Mouse (Mus musculus) CH12.LX (cell line): Measurements from ENCODE around the gene Nr4a3. TPM values are rescaled to one million over a fixed set of nuclear protein-coding genes. Genes with fewer than 3 reads are reported as not detected.

Source experiments
- DNase-seq: peaks from one replicate; pipeline ENCODE4 v3.0.0-alpha.2; 2013; ENCODE audit errors: extremely low read depth
- H3K27ac ChIP-seq: 2 replicates; pipeline ENCODE4 v1.5.1; 2012; ENCODE audit warnings: low read depth, mild to moderate bottlenecking, control low read depth, moderate library complexity; ENCODE audit not compliant: insufficient read depth
- H3K27me3 ChIP-seq: replicated peaks from 2 replicates; pipeline ENCODE3; 2012; ENCODE audit warnings: inconsistent platforms
- H3K36me3 ChIP-seq, 2 experiments: replicated peaks in 1 of 2; 2 replicates each; pipeline versions ENCODE3 to v1.6.1; 2012; ENCODE audit warnings: inconsistent platforms in 1 of 2, low read length in 1 of 2, mild to moderate bottlenecking in 1 of 2, mixed read lengths in 1 of 2, moderate library complexity in 1 of 2; ENCODE audit not compliant: control insufficient read depth in 1 of 2, insufficient read depth in 1 of 2
- H3K4me1 ChIP-seq, 2 experiments: 2 replicates each; pipeline ENCODE4 v1.6.1; 2012; ENCODE audit warnings: inconsistent platforms in 1 of 2, moderate library complexity in 1 of 2; ENCODE audit not compliant: insufficient read depth in 2 of 2, control insufficient read depth in 1 of 2
- H3K4me2 ChIP-seq: 2 replicates; pipeline ENCODE4 v1.6.1; 2012; ENCODE audit warnings: low read depth, mild to moderate bottlenecking, control low read depth; ENCODE audit not compliant: poor library complexity, insufficient read depth, severe bottlenecking
- H3K4me3 ChIP-seq, 3 experiments: fragments of 150-350 bp in 1 of 3; sonication (generic) in 1 of 3; replicated peaks in 1 of 3; 2 replicates each; pipeline versions ENCODE3 to v1.5.1; 2011 to 2012; ENCODE audit warnings: low read depth in 2 of 3, low read length in 2 of 3, mild to moderate bottlenecking in 2 of 3, moderate library complexity in 2 of 3, control low read depth in 1 of 3, improper control_type of control experiment in 1 of 3, inconsistent platforms in 1 of 3, mixed read lengths in 1 of 3; ENCODE audit not compliant: poor library complexity in 1 of 3
- H3K79me2 ChIP-seq: replicated peaks from 2 replicates; pipeline ENCODE4 v1.6.1; 2012; ENCODE audit warnings: mild to moderate bottlenecking, moderate library complexity; ENCODE audit not compliant: control insufficient read depth, poor library complexity, insufficient read depth, severe bottlenecking; ENCODE audit errors: extremely low read depth
- H3K9ac ChIP-seq: 2 replicates; pipeline ENCODE4 v1.6.1; 2012; ENCODE audit warnings: low read depth, mild to moderate bottlenecking, control low read depth, moderate library complexity; ENCODE audit not compliant: insufficient read depth
- H3K9me3 ChIP-seq: replicated peaks from 2 replicates; pipeline ENCODE3; 2012; ENCODE audit warnings: low read length, inconsistent platforms, mixed read lengths
- CHD2 ChIP-seq: IDR thresholded peaks from 2 replicates; pipeline ENCODE4 v1.6.1; 2011; ENCODE audit warnings: low read length, improper control_type of control experiment
- CTCF ChIP-seq, 2 experiments: IDR thresholded peaks in 1 of 2; conservative IDR thresholded peaks in 1 of 2; 2 replicates each; pipeline ENCODE4 v1.5.1; 2011 to 2012; ENCODE audit warnings: low read depth in 2 of 2, low read length in 2 of 2, improper control_type of control experiment in 1 of 2, inconsistent platforms in 1 of 2, mild to moderate bottlenecking in 1 of 2, moderate library complexity in 1 of 2
- E2F4 ChIP-seq: IDR thresholded peaks from 2 replicates; pipeline ENCODE4 v1.6.1; 2011; ENCODE audit warnings: low read depth, low read length, improper control_type of control experiment; ENCODE audit not compliant: insufficient replicate concordance
- GABPA ChIP-seq: IDR thresholded peaks from 2 replicates; pipeline ENCODE4 v1.6.1; 2012; ENCODE audit warnings: low read depth, low read length, improper control_type of control experiment, inconsistent platforms; ENCODE audit not compliant: insufficient replicate concordance
- IRF4 ChIP-seq: IDR thresholded peaks from 2 replicates; pipeline ENCODE4 v1.6.1; 2014; ENCODE audit warnings: low read depth, mild to moderate bottlenecking, inconsistent platforms, low read length, improper control_type of control experiment
- MAFK ChIP-seq: IDR thresholded peaks from 2 replicates; pipeline ENCODE4 v1.6.1; 2011; ENCODE audit warnings: low read length, improper control_type of control experiment; ENCODE audit not compliant: insufficient replicate concordance
- MXI1 ChIP-seq: IDR thresholded peaks from 2 replicates; pipeline ENCODE4 v1.6.1; 2011; ENCODE audit warnings: mild to moderate bottlenecking, low read depth, low read length, improper control_type of control experiment
- MYC ChIP-seq: IDR thresholded peaks from 2 replicates; pipeline ENCODE4 v1.6.1; 2011; ENCODE audit warnings: low read depth, mild to moderate bottlenecking, improper control_type of control experiment, low read length
- RCOR1 ChIP-seq: conservative IDR thresholded peaks from 2 replicates; pipeline ENCODE4 v1.6.1; 2012; ENCODE audit warnings: low read depth, mild to moderate bottlenecking, inconsistent platforms, low read length, improper control_type of control experiment
- SIN3A ChIP-seq: IDR thresholded peaks from 2 replicates; pipeline ENCODE4 v1.6.1; 2012; ENCODE audit warnings: low read length, improper control_type of control experiment, inconsistent platforms
- SMC3 ChIP-seq: IDR thresholded peaks from 2 replicates; pipeline ENCODE4 v1.6.1; 2011; ENCODE audit warnings: low read depth, low read length, improper control_type of control experiment
- USF1 ChIP-seq: IDR thresholded peaks from 2 replicates; pipeline ENCODE4 v1.6.1; 2014; ENCODE audit warnings: low read depth, mild to moderate bottlenecking, inconsistent platforms, low read length, improper control_type of control experiment
- ZC3H11A ChIP-seq: IDR thresholded peaks from 2 replicates; pipeline ENCODE4 v1.6.1; 2012; ENCODE audit warnings: low read depth, mild to moderate bottlenecking, inconsistent platforms, low read length, improper control_type of control experiment
- dilution Hi-C: fragments of 300-500 bp; cut with MboI; formaldehyde crosslinking; loops from 2 replicates; pipeline ENCODE4 v1.14.3; 2020; ENCODE audit warnings: low sequenced_read_pairs; ENCODE audit not compliant: extremely low pct_unique_long_range_greater_than_20kb, extremely low pct_ligation_motif_present
- in situ Hi-C: fragments of 300-500 bp; cut with MboI; formaldehyde crosslinking; loops from 3 replicates; pipeline ENCODE4 v1.14.3; 2019; ENCODE audit warnings: low sequenced_read_pairs, low pct_ligation_motif_present, low pct_unique_long_range_greater_than_20kb, mixed read lengths
- polyA plus RNA-seq: library from polyadenylated mRNA; unstranded; fragments of >175 nt; gene quantifications from 2 replicates; pipeline ENCODE4 v1.2.1, GENCODE M21; 2012; ENCODE audit warnings: low read depth; ENCODE audit not compliant: insufficient read length
- total RNA-seq, 2 experiments: library from RNA; depleted of rRNA; stranded (reverse); fragments of 300-350 nt in 1 of 2; fragments of >200 nt in 1 of 2; gene quantifications; 2 replicates each; pipeline ENCODE4 v1.2.3; 2012 to 2014

Nr4a3 gene
- total and polyA plus RNA-seq, 3 experiments = 0.04 to 0.32 (median 0.21) TPM

DNA sequence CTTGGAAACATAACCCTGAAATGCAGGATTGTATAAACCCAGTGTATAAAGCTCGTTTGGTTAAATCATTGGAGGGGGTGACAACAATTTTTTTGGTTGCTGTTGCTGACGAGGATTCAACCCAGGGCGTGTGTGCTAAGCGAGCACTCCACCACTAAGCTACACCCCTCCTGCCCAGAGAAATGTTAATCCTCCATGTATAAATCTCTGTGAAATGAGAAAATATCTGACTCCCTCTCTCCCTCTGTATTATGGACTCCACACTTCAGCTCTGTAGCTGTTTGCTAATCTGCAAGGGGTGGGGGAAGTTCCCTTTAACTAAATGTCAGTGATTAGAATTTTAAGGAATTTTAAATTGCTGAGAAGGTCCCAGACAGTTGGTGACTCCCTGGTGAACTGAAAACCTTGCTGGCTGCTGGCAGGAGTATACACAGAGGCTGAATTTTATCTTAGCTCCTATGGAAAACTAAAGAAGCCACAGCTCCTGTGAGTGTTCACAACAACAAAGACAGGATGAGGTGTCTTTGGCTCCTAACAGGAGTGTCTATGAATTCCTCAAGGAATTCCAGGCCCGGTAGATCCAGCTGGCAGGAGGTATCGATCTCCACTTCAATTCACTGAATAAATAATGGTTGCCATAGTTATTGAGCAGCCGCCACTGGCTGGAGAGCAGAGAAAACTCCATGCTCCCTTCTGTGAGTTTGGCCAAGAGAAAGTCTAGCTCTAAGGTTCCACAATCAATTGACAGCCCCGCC, 34.5 kb downstream of the Nr4a3 start:
- no peaks in the 10 kb centered on the region for H3K36me3 ChIP-seq
- dilution Hi-C loops (no loop called here), in situ Hi-C loops (no loop called here)
- no peaks in the 10 kb centered on the region for H3K79me2 ChIP-seq
- H3K4me1 ChIP-seq = peaks cover 0 to 10% of the 10 kb centered on the region in 2 experiments; a peak in 2 of 4 replicates
- no peak overlapping the region for H3K9ac ChIP-seq
- DNase-seq = no peak
- H3K4me2 ChIP-seq = no peak overlapping the region
- no peaks in the 10 kb centered on the region for H3K27me3 ChIP-seq
- no peak overlapping the region for H3K27ac ChIP-seq
- no peak for TF ChIP-seq E2F4
- no peak for TF ChIP-seq CHD2
- no peak for TF ChIP-seq RCOR1
- no peak for TF ChIP-seq CTCF (conservative IDR thresholded peaks at IDR 0.05 in 1 of 2, IDR thresholded peaks at IDR 0.05 in 1 of 2; ENCODE audit: low read depth in 2 of 2, low read length in 2 of 2)
- TF ChIP-seq GABPA = no peak
- no peak for TF ChIP-seq IRF4
- no peak overlapping the region for H3K4me3 ChIP-seq
- H3K9me3 ChIP-seq = no peaks in the 10 kb centered on the region

- Histone ChIP-seq H3K4me2 (no peak overlapping the region), H3K4me3 (no peak overlapping the region)
- in situ Hi-C loops = no loop called here
These were observed 38.5 kb downstream of the Nr4a3 start for GRCm38 (mm10) chr4:48083452-48083851.

GRCm38 (mm10) chr4:48086609-48087008, 41.7 kb downstream of the Nr4a3 start:
- Histone ChIP-seq H3K36me3 (no peaks in the 10 kb centered on the region), H3K4me2 (no peak overlapping the region), H3K9me3 (no peaks in the 10 kb centered on the region), H3K4me3 (no peak overlapping the region), H3K4me1 (peaks cover 0 to 6% of the 10 kb centered on the region in 2 experiments; a peak in 1 of 4 replicates), H3K79me2 (no peaks in the 10 kb centered on the region), H3K27ac (no peak overlapping the region), H3K9ac (no peak overlapping the region), H3K27me3 (peaks cover 2% of the 10 kb centered on the region)
- in situ Hi-C loops = no loop called here
- dilution Hi-C loops = no loop called here
- no peak for TF ChIP-seq IRF4
- no peak for TF ChIP-seq USF1
- no peak for TF ChIP-seq ZC3H11A
- no peak for TF ChIP-seq MXI1
- no peak for TF ChIP-seq MAFK
- no peak for TF ChIP-seq SIN3A
- no peak for TF ChIP-seq SMC3
- DNase-seq = no peak

More at GRCm38 (mm10) chr4:48083452-48083851, 38.5 kb downstream of the Nr4a3 start:
- H3K9ac ChIP-seq = no peak overlapping the region
- peaks cover 0 to 6% of the 10 kb centered on the region in 2 experiments; a peak in 1 of 4 replicates for H3K4me1 ChIP-seq
- peaks cover 1% of the 10 kb centered on the region for H3K27me3 ChIP-seq
- no peaks in the 10 kb centered on the region for H3K9me3 ChIP-seq
- H3K27ac ChIP-seq = no peak overlapping the region
- no peak for TF ChIP-seq MYC
- TF ChIP-seq MAFK = peak; percentile 92
- no peaks in the 10 kb centered on the region for H3K79me2 ChIP-seq
- DNase-seq = no peak
- H3K36me3 ChIP-seq = no peaks in the 10 kb centered on the region
- dilution Hi-C loops = no loop called here
